Mouse (Mus musculus) embryonic fibroblast, embryonic 13.5 days (primary cell): ENCODE results near the gene Rap1b. TPM values are rescaled to one million over a fixed set of nuclear protein-coding genes. Genes with fewer than 3 reads are reported as not detected.

ENCODE experiments used
- H3K27ac ChIP-seq: 2 replicates; pipeline ENCODE4 v1.5.1; 2012; ENCODE audit warnings: low read length, control low read depth, inconsistent platforms; ENCODE audit not compliant: insufficient read depth
- H3K4me1 ChIP-seq: 2 replicates; pipeline ENCODE4 v1.6.1; 2011; ENCODE audit warnings: low read length; ENCODE audit not compliant: control insufficient read depth, insufficient read depth
- H3K4me3 ChIP-seq: 2 replicates; pipeline ENCODE4 v1.5.1; 2011; ENCODE audit warnings: mild to moderate bottlenecking, control low read depth, low read length; ENCODE audit not compliant: insufficient read depth
- CTCF ChIP-seq: IDR thresholded peaks from 2 replicates; pipeline ENCODE4 v1.5.1; 2011; ENCODE audit warnings: mild to moderate bottlenecking, control low read depth, low read length, moderate library complexity, borderline replicate concordance; ENCODE audit not compliant: insufficient read depth
- POLR2A ChIP-seq: IDR thresholded peaks from 2 replicates; pipeline ENCODE4 v1.6.1; 2011; ENCODE audit warnings: low read depth, mild to moderate bottlenecking, control low read depth, low read length, moderate library complexity
- polyA plus RNA-seq: library from polyadenylated mRNA; stranded (reverse); fragments of >200 nt; gene quantifications from 2 replicates; pipeline ENCODE4 v1.2.4, GENCODE M21; 2011; ENCODE audit warnings: low read depth; ENCODE audit not compliant: missing spikeins, insufficient read length

The Rap1b gene
- polyA plus RNA-seq, 1 experiment: 209 TPM

DNA sequence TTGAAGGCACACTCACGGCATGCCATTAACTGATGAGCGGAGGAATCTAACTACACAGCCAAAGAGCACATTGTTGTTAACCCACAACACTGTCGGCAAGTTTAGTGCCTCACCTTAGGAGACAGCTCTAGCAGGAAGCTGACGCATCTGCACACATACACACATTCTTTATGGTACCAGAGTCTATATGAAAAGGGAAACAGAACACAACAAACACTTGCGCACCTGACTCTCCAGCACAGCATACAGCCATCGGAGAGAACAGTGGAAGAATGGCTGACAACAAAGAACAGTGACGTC, 77.7 kb downstream of the Rap1b start:
- no peak overlapping the region for H3K4me3 ChIP-seq
- TF ChIP-seq CTCF (no peak), POLR2A (no peak)
- H3K4me1 ChIP-seq: no peaks in the 10 kb centered on the region
- H3K27ac ChIP-seq: no peak overlapping the region

DNA sequence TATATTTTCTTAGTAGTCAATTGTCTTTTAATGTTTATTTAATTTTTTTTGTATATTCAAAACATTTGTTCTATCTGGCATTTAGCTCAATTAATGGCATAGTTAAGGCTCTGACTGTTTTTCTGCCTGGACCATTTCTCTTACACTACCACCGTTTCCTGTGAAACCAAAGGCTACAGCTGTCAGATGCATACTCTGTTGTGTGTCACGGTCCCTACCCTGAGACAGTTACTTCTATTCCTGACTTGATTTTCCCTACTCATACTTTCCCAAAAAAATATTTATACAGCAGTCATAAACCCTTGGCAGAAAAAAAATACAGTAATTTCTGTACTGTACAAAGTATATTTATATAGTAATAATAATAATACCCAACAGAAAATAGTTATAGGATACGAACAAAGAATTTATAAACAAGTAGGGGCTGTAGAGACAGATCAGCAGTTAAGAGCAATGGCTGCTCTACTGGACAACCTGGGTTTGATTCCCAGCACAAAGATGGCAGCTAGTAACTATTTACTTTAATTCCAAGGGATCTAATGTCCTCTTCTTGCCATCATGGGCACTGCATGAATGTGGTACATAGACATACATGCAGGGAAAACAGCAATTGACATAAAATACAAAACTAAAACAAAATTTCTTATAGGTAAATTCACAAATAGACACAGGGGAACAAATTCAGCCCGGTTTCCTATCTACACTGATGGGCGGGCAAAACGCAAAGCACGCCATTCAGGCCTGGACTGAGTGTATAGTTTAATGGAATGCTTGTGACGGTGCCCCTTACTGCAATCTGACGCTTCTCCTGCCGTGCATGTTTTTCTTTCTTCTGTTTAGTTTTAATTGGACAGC, 78.3 kb downstream of the Rap1b start:
- Histone ChIP-seq H3K27ac (no peak overlapping the region), H3K4me3 (no peak overlapping the region), H3K4me1 (no peaks in the 10 kb centered on the region)
- TF ChIP-seq POLR2A (no peak), CTCF (no peak)

DNA sequence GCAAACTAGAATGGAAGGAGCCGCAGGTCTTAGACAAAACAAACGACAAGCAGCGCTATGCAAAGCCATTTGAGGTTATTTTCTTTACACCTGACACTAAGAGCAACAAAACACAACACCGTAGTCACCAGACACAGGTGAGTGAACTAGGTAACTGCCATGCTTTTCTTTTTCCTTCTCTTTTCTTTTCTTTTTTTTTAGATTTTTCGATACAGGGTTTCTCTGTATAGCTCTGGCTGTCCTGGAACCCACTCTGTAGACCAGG, 79.0 kb downstream of the Rap1b start:
- no peak overlapping the region for H3K27ac ChIP-seq
- TF ChIP-seq POLR2A (no peak), CTCF (no peak)
- no peaks in the 10 kb centered on the region for H3K4me1 ChIP-seq
- H3K4me3 ChIP-seq: no peak overlapping the region

DNA sequence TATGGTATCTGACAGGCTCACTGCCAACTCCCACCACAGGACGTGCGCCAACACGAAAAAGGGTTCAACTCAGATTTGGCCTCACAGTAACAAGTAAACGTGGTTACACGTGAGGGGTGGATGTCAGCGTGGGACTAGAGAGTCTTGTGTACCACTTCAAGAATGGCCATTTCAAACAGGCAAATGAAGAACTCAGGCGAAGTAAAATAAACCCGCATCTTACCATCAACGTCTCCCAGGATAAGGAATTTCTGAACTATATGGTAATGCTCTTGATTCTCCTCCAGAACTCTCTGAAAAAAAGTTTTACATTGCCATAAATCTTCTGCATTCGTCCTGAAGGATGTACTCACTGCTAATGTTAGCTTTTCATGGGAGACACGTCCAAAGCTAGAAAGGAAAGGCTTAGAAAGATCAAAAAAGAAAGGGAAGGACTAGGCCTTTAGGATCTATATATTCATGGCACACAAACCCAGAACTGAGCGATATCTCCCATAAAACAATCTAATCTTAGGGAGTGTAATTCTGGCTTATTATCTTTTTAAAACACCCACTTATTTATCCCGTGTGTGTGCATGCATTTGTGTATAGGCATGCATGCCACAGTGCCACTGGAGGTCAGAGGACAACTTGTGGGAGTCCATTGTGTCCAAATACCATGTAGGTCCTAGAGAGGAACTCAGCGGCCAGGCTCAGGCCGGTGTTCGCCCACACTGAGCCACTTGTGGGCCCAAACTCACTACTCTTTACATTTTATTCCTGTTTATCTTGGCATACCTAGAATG, 79.5 kb downstream of the Rap1b start:
- Histone ChIP-seq H3K27ac (no peak overlapping the region), H3K4me3 (no peak overlapping the region), H3K4me1 (no peaks in the 10 kb centered on the region)
- no peak for TF ChIP-seq CTCF
- no peak for TF ChIP-seq POLR2A

DNA sequence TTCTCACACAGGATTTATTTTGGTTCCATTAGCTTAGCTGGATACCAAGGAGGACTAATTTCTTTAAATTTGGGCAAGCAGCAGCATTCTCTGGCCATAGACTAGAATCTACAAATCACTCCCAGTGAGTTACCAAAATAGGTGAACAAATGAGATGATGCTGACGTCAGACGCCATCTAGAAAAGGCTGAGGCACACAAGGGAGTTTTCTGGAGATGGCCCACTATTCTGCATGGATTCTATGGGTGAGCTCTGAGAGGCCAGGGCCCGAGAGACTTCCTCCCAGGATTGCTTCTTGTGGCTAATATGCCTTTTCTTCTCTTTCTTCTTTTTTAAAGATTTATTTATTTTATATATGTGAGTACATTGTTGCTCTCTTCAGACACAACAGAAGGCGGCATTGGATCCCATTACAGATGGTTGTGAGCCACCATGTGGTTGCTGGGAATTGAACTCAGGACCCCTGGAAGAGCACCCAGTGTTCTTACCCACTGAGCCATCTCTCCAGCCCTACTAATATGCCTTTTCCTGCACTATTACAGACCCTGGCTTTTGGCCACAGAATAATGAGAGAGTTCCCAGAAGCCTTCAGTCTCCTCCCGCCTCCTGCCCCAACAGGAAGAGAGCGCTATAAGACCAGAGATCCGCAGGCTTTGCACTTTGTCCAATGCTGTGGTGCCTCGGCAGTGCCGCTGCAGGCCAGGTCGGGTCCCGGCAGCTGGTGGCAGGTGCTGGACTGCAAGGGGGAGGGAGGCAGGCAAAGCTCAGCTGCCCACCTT, 80.5 kb downstream of the Rap1b start:
- H3K27ac ChIP-seq: no peak overlapping the region
- H3K4me1 ChIP-seq: no peaks in the 10 kb centered on the region
- no peak for TF ChIP-seq POLR2A
- TF ChIP-seq CTCF: no peak
- no peak overlapping the region for H3K4me3 ChIP-seq

DNA sequence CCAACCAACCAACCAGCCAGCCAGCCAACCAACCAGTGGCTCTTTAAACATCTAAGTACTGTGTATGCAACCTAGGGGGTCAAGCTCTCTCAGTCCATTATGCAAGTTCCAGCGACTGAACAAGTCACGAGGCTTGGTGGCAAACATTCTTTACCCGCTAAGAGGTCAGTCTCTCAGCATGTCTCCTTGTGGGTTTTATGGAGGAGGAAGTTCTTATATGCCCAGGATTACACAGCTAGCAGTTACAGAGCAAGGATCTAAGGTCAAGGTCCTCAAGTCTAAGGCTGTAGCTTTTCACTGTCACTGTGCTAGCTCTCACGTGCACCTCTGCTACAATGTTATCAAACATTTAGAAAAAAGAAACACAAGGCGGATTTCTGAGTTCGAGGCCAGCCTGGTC, 81.2 kb downstream of the Rap1b start:
- no peak overlapping the region for H3K4me3 ChIP-seq
- TF ChIP-seq POLR2A: no peak
- TF ChIP-seq CTCF: no peak
- no peaks in the 10 kb centered on the region for H3K4me1 ChIP-seq
- H3K27ac ChIP-seq: no peak overlapping the region

Other genes with a start within 250 kb of the Rap1b start
- gene Cpm, start 216.5 kb downstream of the Rap1b start, polyA plus RNA-seq: 1.4 and 1.6 TPM in 2 replicates
- gene Mdm2, start 135.3 kb downstream of the Rap1b start, polyA plus RNA-seq: 122 and 229 TPM in 2 replicates
- 26.1 and 28.9 TPM in 2 replicates for gene Slc35e3, start 99.7 kb downstream of the Rap1b start, polyA plus RNA-seq
- 61.7 and 70.3 TPM in 2 replicates for gene Nup107, start 53.3 kb downstream of the Rap1b start, polyA plus RNA-seq